Comparison of ENCODE assay signal across 8 mouse cellular contexts in the genomic region with DNA sequence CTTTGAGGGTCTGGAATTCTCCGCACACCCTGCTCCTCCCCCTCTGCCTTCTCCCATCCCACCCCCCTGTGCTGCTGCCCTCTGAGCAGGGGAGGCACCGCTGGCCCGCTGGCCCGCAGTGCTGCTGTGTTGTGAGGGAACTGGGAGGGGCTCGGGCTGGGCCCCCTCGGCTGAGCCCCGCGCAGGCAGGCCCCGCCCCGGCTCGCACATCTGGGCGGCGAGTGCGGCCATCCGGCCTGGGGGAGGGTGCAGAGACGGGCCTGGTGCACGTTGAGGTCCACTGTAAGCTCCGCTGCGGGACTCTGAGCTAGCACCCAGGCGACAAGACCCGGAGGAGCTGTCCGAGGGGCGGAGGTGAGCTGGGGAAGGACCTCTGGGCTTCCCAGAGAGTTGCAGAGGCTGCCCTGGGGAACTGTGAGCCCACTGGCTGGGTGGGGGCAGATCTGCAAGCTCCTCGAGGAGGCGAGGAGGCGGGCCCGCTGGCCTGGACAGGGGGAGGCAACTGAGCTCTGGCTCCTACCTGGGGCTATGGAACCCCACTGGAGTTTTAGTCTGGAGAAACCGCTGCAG. TPM values are rescaled to one million over a fixed set of nuclear protein-coding genes. Genes with fewer than 3 reads are reported as not detected.
DNase-seq lines count a peak whose midpoint lies in the region; ATAC-seq and TF ChIP-seq lines count a peak whose summit lies in the region.

A gene (plus strand): TSS at position 120 of the 570 bp plus-strand sequence.

- TF ChIP-seq EP300 in heart, adult 2 months (IDR thresholded peaks at IDR 0.05; ENCODE audit: insufficient read depth, low read depth, low read length), result 0 out of 2 replicates have a peak, but pooled peaks have one; percentile 36

- H3K4me1 ChIP-seq in heart, adult 2 months (ENCODE audit: control insufficient read depth, insufficient read depth, low read length), result peaks cover 24% of the 10 kb centered on the region
- peaks cover 11% of the 10 kb centered on the region for H3K4me1 ChIP-seq in lung, embryonic 14.5 days (ENCODE audit: insufficient read depth)

- peak; percentile 97 for ATAC-seq in lung, embryonic 14.5 days (ENCODE audit: insufficient read depth)
- ATAC-seq in cerebellum, adult (ENCODE audit: insufficient number of reproducible peaks, low FRiP score, low TSS enrichment), result no peak; the same call in 1 of the 2 replicates

- DNase-seq in NIH3T3 (ENCODE audit: low read depth), result peak; percentile 72
- peak; percentile 67 for DNase-seq in embryo, embryonic 11.5 days (ENCODE audit: low read depth, low spot score)
- DNase-seq in heart, adult 2 months, result peak; percentile 87 to 88
- peak; percentile 36 for DNase-seq in kidney, adult 11 months
- DNase-seq in lung, embryonic 14.5 days, result peak; percentile 90
- DNase-seq in ovary, postnatal 14 days (ENCODE audit: low spot score), result peak; percentile 54
- DNase-seq in layer of hippocampus, adult 11-12 months (ENCODE audit: low spot score), result no peak

- H3K9me3 ChIP-seq in lung, embryonic 14.5 days (ENCODE audit: low read depth, low read length), result no peaks in the 10 kb centered on the region

- H3K27ac ChIP-seq in heart, adult 2 months, result peak within 1 kb of the TSS; percentile 97
- peak within 1 kb of the TSS; percentile 80 for H3K27ac ChIP-seq in lung, embryonic 14.5 days (ENCODE audit: low read depth)

- peak within 1 kb of the TSS; percentile 75 for H3K9ac ChIP-seq in heart, adult 2 months (ENCODE audit: low read depth, low read length)
- H3K9ac ChIP-seq in lung, embryonic 14.5 days, result peak within 1 kb of the TSS; percentile 85

- H3K4me2 ChIP-seq in lung, embryonic 14.5 days, result peak within 1 kb of the TSS; percentile 81

- TF ChIP-seq CTCF in heart, adult 2 months (IDR thresholded peaks at IDR 0.05), result no peak
- no peak for TF ChIP-seq CTCF in lung, embryonic 14.5 days (IDR thresholded peaks at IDR 0.05; ENCODE audit: low read depth)

- peak within 1 kb of the TSS; percentile 81 for H3K4me3 ChIP-seq in heart, adult 2 months
- peak within 1 kb of the TSS; percentile 69 for H3K4me3 ChIP-seq in lung, embryonic 14.5 days (ENCODE audit: low read depth, low read length)

- peak; percentile 88; the same call in 1 of the 2 replicates for TF ChIP-seq POLR2A in heart, adult 2 months (IDR thresholded peaks at IDR 0.05; ENCODE audit: insufficient read depth, low read depth, low read length)

- H3K79me2 ChIP-seq in heart, adult 2 months (replicated peaks; ENCODE audit: control insufficient read depth, insufficient read depth, low read length), result no peaks in the 10 kb centered on the region

- 4% methylated on average over 28 of the region's 28 CpGs for WGBS in heart, adult 2 months
- under 1% methylated on average over 28 of the region's 28 CpGs for WGBS in lung, embryonic 14.5 days

- intact Hi-C loops in heart, adult 2 months (cut with DNase I), result no loop called here

- peaks cover 2% of the 10 kb centered on the region; the same call in 1 of the 2 replicates for H3K36me3 ChIP-seq in heart, adult 2 months (ENCODE audit: control insufficient read depth, insufficient read depth, low read length)
- H3K36me3 ChIP-seq in lung, embryonic 14.5 days (ENCODE audit: insufficient read depth), result peaks cover 5% of the 10 kb centered on the region; the same call in 1 of the 2 replicates

- H3K27me3 ChIP-seq in heart, adult 2 months (ENCODE audit: control insufficient read depth, insufficient read depth, low read length), result no peaks in the 10 kb centered on the region
- no peaks in the 10 kb centered on the region for H3K27me3 ChIP-seq in lung, embryonic 14.5 days (ENCODE audit: insufficient read depth, low read length)

RNA-seq across cellular contexts. Expression of the gene that starts here (rescaled TPM):
- 10 to 100 TPM; 29.7 to 31.4 TPM for total RNA-seq in heart, adult 2 months (2021)
- 21.9 and 27.8 TPM in 2 replicates for polyA plus RNA-seq in heart, adult 2 months (2012; rRNA removed)
- polyA plus RNA-seq in lung, embryonic 14.5 days (2014; fragmentation: Nextera tagmentation; extraction: Ambion mirVana), result 8.8 and 10.0 TPM in 2 replicates
